Mouse (Mus musculus) kidney, postnatal 0 days (tissue): ENCODE results near the gene Sac3d1. TPM values are rescaled to one million over a fixed set of nuclear protein-coding genes. Genes with fewer than 3 reads are reported as not detected.
"Not testable (repeated sequence)": the region's sequence is repeated elsewhere in the genome, so short reads cannot be mapped to it uniquely, and the experiment has no call there.

ENCODE experiments used
- ATAC-seq: fragments of 200-750 bp; cut with Nextera tagmentation; replicated peaks from 2 replicates; pipeline ENCODE4 v1.8.0; 2017; ENCODE audit warnings: low read depth, moderate number of reproducible peaks, moderate TSS enrichment, moderate library complexity; ENCODE audit not compliant: low FRiP score
- DNase-seq: peaks from one replicate; pipeline ENCODE4 v3.0.0-alpha.2; 2016; ENCODE audit warnings: low spot score
- H3K27ac ChIP-seq: fragments of 300-500 bp; sonication (generic); 2 replicates; pipeline ENCODE4 v1.5.1; 2014; ENCODE audit warnings: mild to moderate bottlenecking
- H3K27me3 ChIP-seq: fragments of 300-500 bp; sonication (generic); 2 replicates; pipeline ENCODE4 v1.6.1; 2014; ENCODE audit warnings: low read length, mixed read lengths; ENCODE audit not compliant: insufficient read depth
- H3K36me3 ChIP-seq: fragments of 300-500 bp; sonication (generic); 2 replicates; pipeline ENCODE4 v1.6.1; 2014; ENCODE audit warnings: low read length, mixed read lengths; ENCODE audit not compliant: insufficient read depth
- H3K4me1 ChIP-seq: fragments of 300-500 bp; sonication (generic); replicated peaks from 2 replicates; pipeline ENCODE4 v1.6.1; 2014; ENCODE audit warnings: antibody characterized with exemption, low read length, mixed read lengths; ENCODE audit not compliant: insufficient read depth
- H3K4me2 ChIP-seq: fragments of 300-500 bp; sonication (generic); 2 replicates; pipeline ENCODE4 v1.6.1; 2014; ENCODE audit warnings: mild to moderate bottlenecking, low read length, moderate library complexity, mixed read lengths
- H3K4me3 ChIP-seq: fragments of 300-500 bp; sonication (generic); replicated peaks from 2 replicates; pipeline ENCODE4 v1.5.1; 2014; ENCODE audit warnings: low read depth, low read length
- H3K9ac ChIP-seq: fragments of 300-500 bp; sonication (generic); 2 replicates; pipeline ENCODE4 v1.6.1; 2014; ENCODE audit warnings: low read depth, low read length
- H3K9me3 ChIP-seq: fragments of 300-500 bp; sonication (generic); replicated peaks from 2 replicates; pipeline ENCODE4 v1.6.1; 2016; ENCODE audit warnings: low read length, inconsistent platforms, mixed read lengths
- CTCF ChIP-seq: IDR thresholded peaks from 2 replicates; pipeline ENCODE4 v1.5.1; 2016; ENCODE audit warnings: antibody characterized with exemption, low read depth, mild to moderate bottlenecking, moderate library complexity
- WGBS: fragments of 180-500 bp; shearing (Covaris S2); extraction: QIAGEN DNeasy Blood & Tissue Kit; methylation state at CpG from one replicate; pipeline ENCODE4 v1.1.7; 2014; 5-methylcytosine and 5-hydroxymethylcytosine counted together
- polyA plus RNA-seq: library from polyadenylated mRNA; unstranded; fragments of >200 nt; fragmentation: Nextera tagmentation; extraction: Ambion mirVana; gene quantifications from 2 replicates; pipeline ENCODE4 v1.2.1, GENCODE M21; 2015

Sac3d1 gene
- polyA plus RNA-seq, 1 experiment from 2014 or later: 35.9 TPM

- Histone ChIP-seq H3K36me3 (no peaks in the 10 kb centered on the region), H3K9ac (no peak overlapping the region), H3K4me2 (no peak overlapping the region), H3K4me1 (peaks cover 6% of the 10 kb centered on the region; the same call in 1 of the 2 replicates), H3K27ac (no peak overlapping the region), H3K9me3 (no peaks in the 10 kb centered on the region), H3K27me3 (no peaks in the 10 kb centered on the region), H3K4me3 (no peak overlapping the region)
- DNase-seq (no peak), ATAC-seq (no peak)
- 73% methylated on average over 5 of the region's 5 CpGs for WGBS
- TF ChIP-seq CTCF: peak; percentile 6; the same call in 1 of the 2 replicates
Observed at GRCm38 (mm10) chr19:6144842-6145241, 26.4 kb upstream of the Sac3d1 start.

- Histone ChIP-seq H3K4me3 (peak within 1 kb of the TSS; percentile 71), H3K36me3 (no peaks in the 10 kb centered on the region), H3K9ac (peak within 1 kb of the TSS; percentile 81), H3K9me3 (no peaks in the 10 kb centered on the region), H3K4me1 (peaks cover 8% of the 10 kb centered on the region; the same call in 1 of the 2 replicates), H3K27me3 (no peaks in the 10 kb centered on the region), H3K27ac (peak within 1 kb of the TSS; percentile 95), H3K4me2 (peak within 1 kb of the TSS; percentile 82)
- TF ChIP-seq CTCF: peak; percentile 43
- peak; percentile 75 for ATAC-seq
- WGBS: 2% methylated on average over 15 of the region's 15 CpGs
- DNase-seq: peak; percentile 95
Observed at GRCm38 (mm10) chr19:6141394-6141749, 22.9 kb upstream of the Sac3d1 start, which contains the start of gene Arl2. Gene Arl2, minus strand, starts transcription at chr19:6141548.

- under 1% methylated on average over 58 of the region's 68 CpGs for WGBS
- peak within 1 kb of the TSS; percentile 95 for H3K27ac ChIP-seq
- no peaks in the 10 kb centered on the region for H3K9me3 ChIP-seq
- H3K4me3 ChIP-seq: peak within 1 kb of the TSS; percentile 71
- peak; percentile 78 for TF ChIP-seq CTCF
- H3K9ac ChIP-seq: peak within 1 kb of the TSS; percentile 81
- peak within 1 kb of the TSS; percentile 82 for H3K4me2 ChIP-seq
- no peaks in the 10 kb centered on the region for H3K27me3 ChIP-seq
- DNase-seq (peak; percentile 98), ATAC-seq (peak; percentile 92)
- peaks cover 8% of the 10 kb centered on the region; the same call in 1 of the 2 replicates for H3K4me1 ChIP-seq
- no peaks in the 10 kb centered on the region for H3K36me3 ChIP-seq
Observed at GRCm38 (mm10) chr19:6140678-6141393, 22.4 kb upstream of the Sac3d1 start, which contains the start of gene Batf2. Gene Batf2, plus strand, starts transcription at chr19:6140983.

GRCm38 (mm10) chr19:6140374-6140677 is 21.9 kb upstream of the Sac3d1 start:
- no peak for ATAC-seq
- H3K4me2 ChIP-seq: peak overlapping the region; percentile 82
- H3K36me3 ChIP-seq: no peaks in the 10 kb centered on the region
- H3K9me3 ChIP-seq: no peaks in the 10 kb centered on the region
- H3K27ac ChIP-seq: peak overlapping the region; percentile 95
- H3K9ac ChIP-seq: peak overlapping the region; percentile 81
- H3K4me1 ChIP-seq: peaks cover 8% of the 10 kb centered on the region; the same call in 1 of the 2 replicates
- WGBS: 3% methylated on average over 16 of the region's 16 CpGs
- no peak for TF ChIP-seq CTCF
- H3K27me3 ChIP-seq: no peaks in the 10 kb centered on the region
- peak overlapping the region; percentile 71 for H3K4me3 ChIP-seq
- no peak for DNase-seq

DNA sequence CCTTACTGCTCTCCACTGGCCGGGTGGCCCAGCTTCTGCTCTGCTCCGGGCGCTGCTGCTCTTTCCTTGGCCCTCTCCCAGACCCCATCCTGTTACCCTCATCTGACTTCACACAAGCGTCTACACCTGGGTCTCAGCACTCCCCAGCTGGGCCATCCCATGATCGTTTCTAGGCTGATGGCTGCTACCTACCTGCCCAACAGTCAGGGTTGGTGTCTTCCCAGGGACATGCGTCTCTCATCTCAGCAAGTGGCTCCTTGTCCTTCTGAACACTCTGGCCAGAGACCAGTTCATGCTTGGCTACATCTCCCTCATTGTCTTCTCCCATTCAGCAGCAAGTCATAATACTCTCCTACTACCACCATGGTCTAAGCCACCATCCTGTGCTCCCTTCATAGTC is 21.3 kb upstream of the Sac3d1 start:
- Histone ChIP-seq H3K4me2 (peak overlapping the region; percentile 82; the same call in 1 of the 2 replicates), H3K4me3 (no peak overlapping the region), H3K27me3 (no peaks in the 10 kb centered on the region), H3K4me1 (peaks cover 8% of the 10 kb centered on the region; the same call in 1 of the 2 replicates), H3K27ac (peak overlapping the region; percentile 95; the same call in 1 of the 2 replicates), H3K9me3 (no peaks in the 10 kb centered on the region), H3K36me3 (no peaks in the 10 kb centered on the region), H3K9ac (peak overlapping the region; percentile 81; the same call in 1 of the 2 replicates)
- no peak for ATAC-seq
- 89% methylated on average over 6 of the region's 6 CpGs for WGBS
- DNase-seq: no peak
- no peak for TF ChIP-seq CTCF

GRCm38 (mm10) chr19:6136397-6136796 is 17.9 kb upstream of the Sac3d1 start:
- Histone ChIP-seq H3K9ac (no peak overlapping the region), H3K4me2 (no peak overlapping the region), H3K9me3 (no peaks in the 10 kb centered on the region), H3K27me3 (no peaks in the 10 kb centered on the region), H3K36me3 (no peaks in the 10 kb centered on the region), H3K27ac (no peak overlapping the region), H3K4me1 (peaks cover 8% of the 10 kb centered on the region; the same call in 1 of the 2 replicates), H3K4me3 (no peak overlapping the region)
- ATAC-seq (no peak), DNase-seq (no peak)
- no peak for TF ChIP-seq CTCF
- WGBS: 79% methylated on average over 3 of the region's 3 CpGs

DNA sequence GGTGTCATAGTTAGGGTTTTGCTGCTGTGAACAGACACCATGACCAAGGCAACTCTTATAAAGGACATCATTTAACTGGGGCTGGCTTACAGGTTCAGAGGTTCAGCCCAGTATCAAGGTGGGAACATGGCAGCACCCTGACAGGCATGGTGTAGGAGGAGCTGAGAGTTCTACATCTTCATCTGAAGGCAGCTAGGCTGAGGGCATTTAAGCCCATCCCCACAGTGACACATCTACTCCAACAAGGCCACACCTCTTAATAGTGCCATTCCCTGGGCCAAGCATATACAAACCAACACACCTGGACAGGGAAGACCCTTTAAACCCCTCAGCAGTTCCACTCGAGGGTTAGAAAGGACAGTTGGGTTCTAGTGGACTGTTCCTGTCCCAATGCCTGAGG is 14.7 kb upstream of the Sac3d1 start:
- H3K4me2 ChIP-seq, H3K9ac ChIP-seq, H3K9me3 ChIP-seq, H3K27ac ChIP-seq, H3K4me1 ChIP-seq, ATAC-seq, H3K27me3 ChIP-seq, H3K4me3 ChIP-seq, DNase-seq, H3K36me3 ChIP-seq: not testable (repeated sequence)
- 64% methylated on average over 1 of the region's 1 CpGs for WGBS
